Mouse (Mus musculus) lung, embryonic 16.5 days (tissue): Measurements from ENCODE around the gene Cmas. TPM values are rescaled to one million over a fixed set of nuclear protein-coding genes. Genes with fewer than 3 reads are reported as not detected.

Experiments
- polyA plus RNA-seq: library from polyadenylated mRNA; unstranded; fragments of >200 nt; fragmentation: Nextera tagmentation; extraction: Ambion mirVana; gene quantifications from 2 replicates; pipeline ENCODE4 v1.2.1, GENCODE M21; 2015

Cmas gene
- polyA plus RNA-seq, 1 experiment from 2014 or later: 65.1 TPM

Other genes with a start within 250 kb of the Cmas start
- 226 and 231 TPM in 2 replicates for gene Ldhb, start 248.7 kb upstream of the Cmas start, polyA plus RNA-seq
- 17.8 and 18.8 TPM in 2 replicates for gene Kcnj8, start 185.1 kb upstream of the Cmas start, polyA plus RNA-seq
- gene Abcc9, start 54.4 kb upstream of the Cmas start, polyA plus RNA-seq: 5.8 TPM in 2 replicates
- gene Sult6b2, start 47.8 kb downstream of the Cmas start, polyA plus RNA-seq: not detected in 2 replicates
- 0.30 and 0.39 TPM in 2 replicates for gene St8sia1, start 207.8 kb downstream of the Cmas start, polyA plus RNA-seq